Mouse (Mus musculus) liver, postnatal 0 days (tissue): ENCODE measurements at regions not wholly inside any gene's neighbourhood (a gene's known extent, or its start where the extent isn't known, plus 50 kb on each side); places are given as distances from the start of the nearest gene placed in this dataset.

Experiments
- CTCF ChIP-seq: sonication (generic); IDR thresholded peaks from 2 replicates; pipeline ENCODE4 v1.5.1; 2016; ENCODE audit warnings: antibody characterized with exemption, low read depth
- EP300 ChIP-seq: IDR thresholded peaks from 2 replicates; pipeline ENCODE4 v1.6.1; 2016; ENCODE audit warnings: antibody characterized with exemption, low read depth, mild to moderate bottlenecking

- TF ChIP-seq CTCF (no peak), EP300 (no peak)
Observed at GRCm38 (mm10) chr10:8086442-8086841, 130.4 kb upstream of the Tab2 start.
